Mouse (Mus musculus): ENCODE data around the gene Csnk1g2. TPM values are rescaled to one million over a fixed set of nuclear protein-coding genes. Genes with fewer than 3 reads are reported as not detected.
"Not testable (repeated sequence)": the region's sequence is repeated elsewhere in the genome, so short reads cannot be mapped to it uniquely, and the experiment has no call there.

Csnk1g2 gene
- polyA plus RNA-seq, 1 experiment from 2014 or later: 24.9 TPM

DNA sequence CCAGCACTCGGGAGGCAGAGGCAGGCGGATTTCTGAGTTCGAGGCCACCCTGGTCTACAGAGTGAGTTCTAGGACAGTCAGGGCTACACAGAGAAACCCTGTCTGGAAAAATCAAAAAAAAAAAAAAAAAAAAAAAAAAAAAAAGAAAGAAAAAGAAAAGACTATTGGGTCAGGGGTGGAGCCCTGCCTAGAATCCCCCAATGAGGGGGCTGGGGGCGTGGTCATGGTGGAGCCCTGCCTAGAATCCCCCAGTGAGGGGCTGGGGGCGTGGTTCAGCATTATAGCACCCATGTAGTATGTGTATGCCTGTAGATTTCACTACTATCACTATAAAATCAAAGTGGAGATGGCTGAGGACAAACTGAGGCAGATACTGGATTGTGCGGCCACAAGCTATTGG lies 27.3 kb downstream of the Csnk1g2 start:
- H3K4me2 ChIP-seq (ENCODE audit: low read length); H3K27ac ChIP-seq (ENCODE audit: low read depth, low read length); ATAC-seq; H3K4me3 ChIP-seq (ENCODE audit: low read length); H3K9ac ChIP-seq (ENCODE audit: low read depth, low read length); H3K27me3 ChIP-seq (replicated peaks; ENCODE audit: control insufficient read depth, insufficient read depth, low read length); H3K9me3 ChIP-seq (ENCODE audit: control insufficient read depth, low read length); H3K4me1 ChIP-seq (ENCODE audit: control insufficient read depth, insufficient read depth, low read depth, low read length): not testable (repeated sequence)
- H3K36me3 ChIP-seq (ENCODE audit: control insufficient read depth, insufficient read depth, low read length): peaks cover 21% of the 10 kb centered on the region
- WGBS: 89% methylated on average over 6 of the region's 6 CpGs

DNA sequence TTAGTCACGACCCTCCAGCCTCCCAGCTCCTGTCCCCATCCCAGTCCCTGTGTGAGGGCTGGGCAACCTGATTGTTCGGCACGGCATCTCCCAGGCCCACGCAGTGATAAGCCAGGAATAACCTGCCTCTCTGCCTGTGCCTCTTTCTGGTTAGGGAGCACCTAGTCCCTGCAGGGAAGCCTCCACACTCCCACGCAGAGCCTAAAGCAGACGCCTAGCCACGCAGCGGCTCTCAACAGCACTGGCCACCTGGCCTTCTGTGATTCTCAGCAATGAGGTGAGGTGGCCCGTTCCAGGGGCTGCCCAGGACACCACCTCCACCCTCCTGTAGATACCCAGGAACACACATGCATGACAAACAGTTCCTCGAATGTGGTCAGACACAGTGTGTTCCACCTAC lies 27.8 kb downstream of the Csnk1g2 start:
- H3K4me3 ChIP-seq (ENCODE audit: low read length): no peak overlapping the region
- no peak overlapping the region for H3K4me2 ChIP-seq (ENCODE audit: low read length)
- no peaks in the 10 kb centered on the region for H3K9me3 ChIP-seq (ENCODE audit: control insufficient read depth, low read length)
- WGBS: 91% methylated on average over 10 of the region's 10 CpGs
- no peaks in the 10 kb centered on the region for H3K27me3 ChIP-seq (replicated peaks; ENCODE audit: control insufficient read depth, insufficient read depth, low read length)
- no peak for ATAC-seq
- H3K4me1 ChIP-seq (ENCODE audit: control insufficient read depth, insufficient read depth, low read depth, low read length): peaks cover 14% of the 10 kb centered on the region
- H3K36me3 ChIP-seq (ENCODE audit: control insufficient read depth, insufficient read depth, low read length): peaks cover 16% of the 10 kb centered on the region
- no peak overlapping the region for H3K27ac ChIP-seq (ENCODE audit: low read depth, low read length)
- no peak overlapping the region for H3K9ac ChIP-seq (ENCODE audit: low read depth, low read length)

GRCm38 (mm10) chr10:80653156-80653720 lies 30.6 kb downstream of the Csnk1g2 start:
- Histone ChIP-seq H3K9ac (ENCODE audit: low read depth, low read length) (no peak overlapping the region), H3K27ac (ENCODE audit: low read depth, low read length) (no peak overlapping the region), H3K9me3 (ENCODE audit: control insufficient read depth, low read length) (no peaks in the 10 kb centered on the region), H3K4me1 (ENCODE audit: control insufficient read depth, insufficient read depth, low read depth, low read length) (peaks cover 17% of the 10 kb centered on the region), H3K36me3 (ENCODE audit: control insufficient read depth, insufficient read depth, low read length) (peaks cover 2% of the 10 kb centered on the region; the same call in 1 of the 2 replicates), H3K4me3 (ENCODE audit: low read length) (no peak overlapping the region), H3K4me2 (ENCODE audit: low read length) (no peak overlapping the region), H3K27me3 (replicated peaks; ENCODE audit: control insufficient read depth, insufficient read depth, low read length) (no peaks in the 10 kb centered on the region)
- ATAC-seq: no peak
- WGBS: 85% methylated on average over 6 of the region's 6 CpGs

- no peaks in the 10 kb centered on the region for H3K9me3 ChIP-seq (ENCODE audit: control insufficient read depth, low read length)
- H3K4me2 ChIP-seq (ENCODE audit: low read length): peak overlapping the region; percentile 88
- H3K4me3 ChIP-seq (ENCODE audit: low read length): peak overlapping the region; percentile 83
- no peak overlapping the region for H3K9ac ChIP-seq (ENCODE audit: low read depth, low read length)
- H3K4me1 ChIP-seq (ENCODE audit: control insufficient read depth, insufficient read depth, low read depth, low read length): peaks cover 20% of the 10 kb centered on the region
- no peaks in the 10 kb centered on the region for H3K27me3 ChIP-seq (replicated peaks; ENCODE audit: control insufficient read depth, insufficient read depth, low read length)
- H3K27ac ChIP-seq (ENCODE audit: low read depth, low read length): no peak overlapping the region
- ATAC-seq: no peak
- 75% methylated on average over 6 of the region's 6 CpGs for WGBS
- H3K36me3 ChIP-seq (ENCODE audit: control insufficient read depth, insufficient read depth, low read length): no peaks in the 10 kb centered on the region
Observed at GRCm38 (mm10) chr10:80654866-80655265, 32.2 kb downstream of the Csnk1g2 start.

- Histone ChIP-seq H3K27ac (ENCODE audit: low read depth, low read length) (peak overlapping the region; percentile 83), H3K4me1 (ENCODE audit: control insufficient read depth, insufficient read depth, low read depth, low read length) (peaks cover 20% of the 10 kb centered on the region), H3K36me3 (ENCODE audit: control insufficient read depth, insufficient read depth, low read length) (no peaks in the 10 kb centered on the region), H3K4me3 (ENCODE audit: low read length) (peak overlapping the region; percentile 83), H3K4me2 (ENCODE audit: low read length) (peak overlapping the region; percentile 88), H3K27me3 (replicated peaks; ENCODE audit: control insufficient read depth, insufficient read depth, low read length) (no peaks in the 10 kb centered on the region), H3K9me3 (ENCODE audit: control insufficient read depth, low read length) (no peaks in the 10 kb centered on the region), H3K9ac (ENCODE audit: low read depth, low read length) (peak overlapping the region; percentile 96)
- WGBS: 5% methylated on average over 12 of the region's 12 CpGs
- peak; percentile 61 for ATAC-seq
Observed at GRCm38 (mm10) chr10:80655406-80656129, 32.9 kb downstream of the Csnk1g2 start.

DNA sequence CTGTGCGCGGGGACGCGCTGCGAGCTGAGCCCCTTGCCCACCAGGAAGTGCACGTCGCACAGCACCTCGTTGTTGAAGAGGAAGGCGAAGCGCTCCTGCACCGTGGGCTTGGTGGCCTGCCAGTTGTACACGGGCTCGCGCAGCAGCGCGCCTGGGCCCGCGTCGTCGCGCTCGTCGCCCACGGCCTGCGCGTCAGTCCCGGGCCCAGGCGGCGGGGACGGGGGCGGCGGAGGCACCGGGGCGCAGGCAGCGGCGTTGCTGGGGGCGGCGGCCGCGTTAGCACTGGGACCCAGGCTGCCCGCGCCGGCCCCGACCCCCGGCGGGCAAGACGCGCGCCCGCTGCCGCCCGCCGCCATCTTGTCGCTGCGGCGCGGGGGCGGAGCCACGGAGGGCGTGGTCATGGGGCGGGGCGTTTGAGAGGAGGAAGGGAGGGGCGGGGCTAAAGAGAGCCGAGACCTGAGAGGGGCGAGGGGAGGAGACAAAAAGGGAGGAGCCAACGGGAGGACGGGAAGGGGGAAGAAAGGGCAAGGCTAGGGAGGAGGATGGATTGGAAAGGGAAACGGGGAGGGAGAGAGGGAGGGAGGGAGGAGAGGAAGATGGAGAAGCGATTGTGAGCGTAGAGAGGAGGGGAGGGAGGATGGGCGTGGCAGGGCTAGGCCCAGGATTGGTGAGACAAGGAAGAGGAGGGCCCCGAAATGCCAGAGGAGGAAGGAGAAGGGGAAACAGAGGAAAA lies 33.7 kb downstream of the Csnk1g2 start:
- Histone ChIP-seq H3K4me3 (ENCODE audit: low read length) (peak overlapping the region; percentile 83), H3K9ac (ENCODE audit: low read depth, low read length) (peak overlapping the region; percentile 96), H3K4me2 (ENCODE audit: low read length) (peak overlapping the region; percentile 88), H3K27me3 (replicated peaks; ENCODE audit: control insufficient read depth, insufficient read depth, low read length) (no peaks in the 10 kb centered on the region), H3K9me3 (ENCODE audit: control insufficient read depth, low read length) (no peaks in the 10 kb centered on the region), H3K27ac (ENCODE audit: low read depth, low read length) (peak overlapping the region; percentile 92), H3K36me3 (ENCODE audit: control insufficient read depth, insufficient read depth, low read length) (no peaks in the 10 kb centered on the region), H3K4me1 (ENCODE audit: control insufficient read depth, insufficient read depth, low read depth, low read length) (peaks cover 20% of the 10 kb centered on the region)
- peak; percentile 87 for ATAC-seq
- WGBS: under 1% methylated on average over 40 of the region's 72 CpGs

DNA sequence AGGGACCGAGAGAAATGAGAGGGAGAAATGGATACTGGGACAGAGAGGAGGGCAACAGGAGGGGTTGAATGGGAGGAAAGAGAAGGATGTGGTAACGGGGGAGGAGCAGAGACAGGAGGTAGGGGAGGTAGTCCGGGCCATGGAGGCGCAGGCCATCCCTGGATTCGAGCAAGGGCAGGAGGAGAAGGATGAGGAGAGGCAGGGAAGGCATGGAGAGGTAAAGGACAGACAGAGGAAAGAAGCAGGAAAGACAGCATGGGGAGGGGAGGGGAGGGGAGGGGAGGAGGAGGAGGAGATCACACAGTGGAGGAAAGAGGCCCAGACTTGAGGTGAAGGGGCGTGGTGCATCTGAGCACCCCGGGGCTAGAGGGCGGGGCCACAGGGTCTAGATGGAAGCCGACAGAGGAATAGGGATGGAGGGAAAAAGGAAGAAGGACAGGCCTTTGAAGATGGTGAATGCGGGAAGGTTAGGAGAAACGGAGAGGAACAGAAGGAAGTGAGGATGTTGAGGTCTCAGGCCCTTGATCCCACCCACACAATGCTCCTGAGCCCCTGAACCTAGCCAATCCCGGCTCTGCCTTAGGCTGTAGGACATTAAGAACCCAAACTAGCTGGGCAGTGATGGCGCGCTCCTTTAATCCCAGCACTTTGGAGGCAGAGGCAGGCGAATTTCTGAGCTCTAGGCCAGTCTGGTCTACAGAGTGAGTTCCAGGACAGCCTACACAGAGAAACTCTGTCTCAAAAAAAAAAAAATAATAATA lies 34.4 kb downstream of the Csnk1g2 start, which contains the start of gene Btbd2:
Btbd2 (minus strand) TSS at position 209 of the 761 bp plus-strand sequence.
- Histone ChIP-seq H3K36me3 (ENCODE audit: control insufficient read depth, insufficient read depth, low read length) (no peaks in the 10 kb centered on the region), H3K4me1 (ENCODE audit: control insufficient read depth, insufficient read depth, low read depth, low read length) (peaks cover 20% of the 10 kb centered on the region), H3K9me3 (ENCODE audit: control insufficient read depth, low read length) (no peaks in the 10 kb centered on the region), H3K4me3 (ENCODE audit: low read length) (peak within 1 kb of the TSS; percentile 83), H3K27ac (ENCODE audit: low read depth, low read length) (peak within 1 kb of the TSS; percentile 92), H3K4me2 (ENCODE audit: low read length) (peak within 1 kb of the TSS; percentile 88), H3K27me3 (replicated peaks; ENCODE audit: control insufficient read depth, insufficient read depth, low read length) (no peaks in the 10 kb centered on the region), H3K9ac (ENCODE audit: low read depth, low read length) (peak within 1 kb of the TSS; percentile 96)
- WGBS: 21% methylated on average over 15 of the region's 15 CpGs
- ATAC-seq: peak; percentile 62

DNA sequence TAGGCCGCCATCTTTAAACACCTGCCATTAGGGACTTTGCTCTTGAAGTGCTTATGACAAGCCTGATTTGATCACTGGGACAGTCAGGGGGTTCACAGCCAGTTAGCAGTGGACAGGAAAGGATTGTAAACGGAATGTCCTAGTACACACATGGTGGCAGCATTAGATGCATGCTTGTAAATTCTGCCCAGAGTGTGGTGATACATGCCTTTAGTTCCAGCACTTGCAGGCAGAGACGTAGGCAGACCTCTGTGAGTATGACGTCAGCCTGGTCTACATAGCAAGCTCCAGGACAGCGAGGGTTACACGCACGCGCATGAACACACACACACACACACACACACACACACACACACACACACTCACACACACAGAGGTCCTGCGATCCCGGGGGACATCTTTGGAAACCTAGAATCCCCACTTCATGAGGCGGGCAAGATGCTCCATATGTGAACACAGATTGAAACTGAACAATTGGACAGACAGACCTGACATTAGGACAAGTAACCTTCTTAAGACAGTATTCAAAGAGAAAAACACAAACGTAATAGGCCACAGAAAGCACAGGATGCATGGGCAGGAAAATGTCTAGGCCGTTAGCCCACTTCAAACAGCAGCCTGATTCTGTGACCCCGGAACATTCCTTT lies 35.7 kb downstream of the Csnk1g2 start:
- Histone ChIP-seq H3K9ac (ENCODE audit: low read depth, low read length) (no peak overlapping the region), H3K4me3 (ENCODE audit: low read length) (no peak overlapping the region), H3K27me3 (replicated peaks; ENCODE audit: control insufficient read depth, insufficient read depth, low read length) (no peaks in the 10 kb centered on the region), H3K4me1 (ENCODE audit: control insufficient read depth, insufficient read depth, low read depth, low read length) (peaks cover 20% of the 10 kb centered on the region), H3K36me3 (ENCODE audit: control insufficient read depth, insufficient read depth, low read length) (no peaks in the 10 kb centered on the region), H3K27ac (ENCODE audit: low read depth, low read length) (no peak overlapping the region), H3K9me3 (ENCODE audit: control insufficient read depth, low read length) (no peaks in the 10 kb centered on the region), H3K4me2 (ENCODE audit: low read length) (no peak overlapping the region)
- no peak for ATAC-seq
- 87% methylated on average over 14 of the region's 14 CpGs for WGBS
